Mouse (Mus musculus) layer of hippocampus, adult 9-11 months (tissue): Measurements from ENCODE around the gene Bzw2.
"Not testable (repeated sequence)": the region's sequence is repeated elsewhere in the genome, so short reads cannot be mapped to it uniquely, and the experiment has no call there.

Experiments
- DNase-seq: peaks from one replicate; pipeline ENCODE4 v3.0.0; 2022

Bzw2 gene

DNA sequence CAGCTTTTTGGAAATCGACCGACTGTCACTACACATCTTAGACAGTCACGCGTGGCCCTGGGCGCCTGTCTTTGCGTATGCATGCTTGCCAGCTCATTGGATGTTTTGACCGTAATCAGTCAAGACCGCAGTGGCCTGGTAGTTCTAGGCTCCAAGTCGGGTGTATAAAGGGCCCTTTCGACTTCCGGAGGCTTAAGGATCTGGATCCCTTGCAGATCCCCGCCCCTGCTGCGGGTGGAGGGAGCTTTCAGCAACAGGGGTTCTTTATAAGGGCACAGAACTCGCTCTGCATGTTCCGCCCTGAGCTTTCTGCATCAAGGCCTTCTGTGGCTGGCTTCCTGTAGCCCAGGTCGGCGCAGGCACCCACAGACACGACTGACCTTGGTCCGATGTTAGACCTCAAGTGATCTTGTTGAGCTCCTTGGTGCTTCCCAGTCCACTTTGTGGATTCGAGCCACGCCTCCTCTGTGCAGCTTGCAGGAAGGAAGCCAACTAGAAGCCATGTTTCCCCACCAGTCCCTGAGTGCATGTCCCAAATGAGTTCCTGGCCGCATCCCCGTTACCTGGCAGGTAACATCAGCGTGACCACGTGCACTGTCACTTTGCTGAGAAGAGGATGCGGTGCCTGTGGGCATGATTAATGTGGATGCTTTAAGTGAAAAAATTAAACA, at the start of gene Bzw2:
Bzw2 (minus strand) TSS at position 443 of the 671 bp plus-strand sequence.
- peak; percentile 54 for DNase-seq

- DNase-seq, result peak; percentile 66
These were observed 49.4 kb upstream of the Bzw2 start for GRCm38 (mm10) chr12:36207072-36207799.

DNA sequence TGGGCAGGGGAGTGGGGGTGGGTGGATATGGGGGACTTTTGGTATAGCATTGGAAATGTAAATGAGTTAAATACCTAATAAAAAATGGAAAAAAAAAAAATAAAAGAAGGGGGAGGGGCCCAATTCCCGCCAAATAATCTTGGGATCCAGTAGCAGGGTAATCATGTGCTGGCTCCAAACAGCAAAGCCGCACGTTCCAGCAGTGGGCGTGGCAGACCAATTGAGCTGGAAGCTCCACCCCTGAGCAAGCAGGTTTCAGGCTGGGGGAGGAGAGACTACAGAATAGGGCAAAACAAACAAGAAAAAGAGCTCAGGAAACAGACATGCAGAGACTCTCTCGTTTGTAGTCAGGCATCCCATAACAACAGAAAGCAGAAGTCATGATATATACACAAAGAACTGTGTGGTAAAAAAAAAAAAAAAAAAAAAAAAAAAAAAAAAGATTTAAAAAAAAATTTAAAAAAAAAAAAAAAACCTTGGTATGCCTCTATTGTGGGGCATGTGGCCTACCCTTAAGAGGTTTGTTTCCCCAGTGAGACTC, 47.8 kb upstream of the Bzw2 start:
- not testable (repeated sequence) for DNase-seq

- no peak for DNase-seq
These were observed 37.1 kb upstream of the Bzw2 start for GRCm38 (mm10) chr12:36194976-36195375.

DNA sequence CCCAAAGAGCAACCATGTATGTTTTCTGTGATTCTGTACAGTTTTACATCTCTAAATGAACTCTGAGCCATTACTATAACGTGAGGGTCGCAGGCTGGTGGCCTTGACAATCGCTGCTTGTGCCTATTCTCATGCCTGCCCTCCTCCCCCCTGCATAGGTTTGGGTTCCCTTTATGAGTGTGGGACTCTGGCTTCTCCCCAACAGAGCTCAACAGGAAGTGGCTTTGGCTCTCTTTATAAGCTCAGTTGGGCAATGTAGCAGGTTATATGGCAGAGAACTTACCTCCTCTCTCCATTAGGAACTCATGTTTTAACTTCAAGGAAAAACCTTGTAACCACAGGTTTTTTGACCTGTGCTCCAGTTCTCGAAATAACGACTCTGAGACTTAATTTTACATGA, 32.5 kb upstream of the Bzw2 start:
- DNase-seq, result no peak

- no peak for DNase-seq
These were observed 31.7 kb upstream of the Bzw2 start for GRCm38 (mm10) chr12:36189610-36190009.

DNA sequence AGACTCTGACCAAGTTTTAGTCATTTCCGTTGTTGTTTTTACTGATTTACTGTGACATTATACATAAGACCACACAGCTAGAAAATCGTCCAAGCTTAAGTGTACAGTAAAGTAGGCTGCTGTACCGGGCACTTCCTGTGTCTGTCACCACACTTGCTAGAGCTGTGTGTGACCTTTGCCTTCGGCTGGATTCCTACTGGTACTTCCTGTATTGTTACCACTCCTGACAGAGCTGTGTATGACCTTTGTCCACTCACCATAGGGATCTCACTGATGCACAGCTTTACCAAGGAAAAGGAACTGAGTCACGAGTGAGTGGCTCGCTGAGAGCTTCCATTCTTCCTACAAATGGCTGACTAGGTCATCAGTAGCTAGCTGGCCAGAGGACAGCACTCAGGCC, 29.2 kb upstream of the Bzw2 start:
- no peak for DNase-seq

DNA sequence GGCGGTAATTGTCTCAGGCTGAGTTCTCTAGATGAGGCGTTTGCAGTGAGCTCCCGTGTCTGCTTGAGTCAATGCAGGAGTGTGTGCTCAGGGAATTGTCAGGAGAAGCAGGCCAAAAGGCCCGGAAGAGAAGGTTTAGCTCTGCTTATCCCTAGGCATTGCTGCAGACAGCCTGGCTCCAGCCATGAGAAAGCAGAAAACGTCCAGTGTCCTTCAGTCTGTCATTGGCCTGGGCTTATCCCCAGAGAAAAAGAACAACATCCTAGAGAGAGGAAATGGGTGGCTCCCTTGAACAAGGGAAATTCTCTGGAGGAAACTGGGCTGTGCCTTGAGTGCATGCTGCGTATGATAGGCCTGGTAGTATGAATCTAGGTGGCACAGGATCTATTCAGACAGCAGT, 24.7 kb upstream of the Bzw2 start:
- DNase-seq, result no peak

- DNase-seq, result no peak
These were observed 19.3 kb upstream of the Bzw2 start for GRCm38 (mm10) chr12:36177227-36177626.

GRCm38 (mm10) chr12:36165299-36165698, 7.4 kb upstream of the Bzw2 start:
- no peak for DNase-seq

GRCm38 (mm10) chr12:36164126-36164791, 6.4 kb upstream of the Bzw2 start:
- DNase-seq, result no peak

DNA sequence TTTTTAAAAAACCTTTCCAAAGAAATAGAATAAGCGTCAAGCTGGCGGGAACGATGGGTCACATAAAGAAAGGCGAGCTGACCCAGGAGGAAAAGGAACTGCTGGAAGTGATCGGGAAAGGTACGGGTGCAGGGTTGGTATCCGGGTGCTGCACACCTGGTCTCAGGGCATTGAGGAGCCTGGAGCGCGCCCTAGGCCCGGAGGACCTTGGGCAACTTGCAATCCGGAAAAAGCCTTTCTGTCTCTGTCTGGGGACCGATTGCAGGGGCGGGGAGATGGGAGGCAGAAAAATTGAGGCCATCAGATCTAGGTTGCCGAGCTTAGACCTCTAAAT, 609 bp downstream of the Bzw2 start:
- DNase-seq, result no peak

DNA sequence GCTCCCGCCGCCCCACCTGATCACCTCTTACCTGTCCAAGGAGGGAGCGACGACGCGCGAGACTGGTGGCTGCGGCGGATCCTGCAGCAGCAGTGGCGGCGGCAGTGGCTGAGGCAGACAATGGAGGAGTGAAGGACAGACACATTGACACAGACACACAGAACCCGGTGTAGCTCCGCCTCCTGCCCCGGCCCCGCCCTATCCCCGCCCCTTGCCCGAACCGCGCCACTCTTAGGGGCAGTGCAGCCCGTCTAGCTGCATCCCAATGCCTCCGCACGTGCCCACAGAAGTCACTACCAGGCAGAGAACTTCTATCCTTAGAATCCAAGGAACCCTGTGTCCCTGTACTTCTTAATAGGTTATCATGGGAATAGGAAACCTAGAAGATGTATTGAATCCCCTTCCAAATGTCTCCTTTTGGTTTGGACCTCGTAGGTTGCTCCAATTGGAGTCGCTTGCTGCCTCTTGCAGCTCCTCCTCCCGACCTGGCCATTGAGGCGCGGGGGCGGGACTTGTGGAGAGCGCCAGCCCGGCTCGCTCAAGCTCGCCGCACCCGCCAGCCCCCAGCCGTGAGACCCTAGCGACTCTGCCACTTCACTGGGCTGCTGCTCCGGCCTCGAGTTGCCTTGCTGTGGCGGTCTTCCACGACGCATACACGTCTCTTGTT, 1.1 kb downstream of the Bzw2 start, which contains the start of gene Ankmy2:
Ankmy2 (plus strand) TSS at position 478 of the 667 bp plus-strand sequence.
- DNase-seq, result peak; percentile 94

GRCm38 (mm10) chr12:36156101-36156636, 1.7 kb downstream of the Bzw2 start:
- no peak for DNase-seq

DNA sequence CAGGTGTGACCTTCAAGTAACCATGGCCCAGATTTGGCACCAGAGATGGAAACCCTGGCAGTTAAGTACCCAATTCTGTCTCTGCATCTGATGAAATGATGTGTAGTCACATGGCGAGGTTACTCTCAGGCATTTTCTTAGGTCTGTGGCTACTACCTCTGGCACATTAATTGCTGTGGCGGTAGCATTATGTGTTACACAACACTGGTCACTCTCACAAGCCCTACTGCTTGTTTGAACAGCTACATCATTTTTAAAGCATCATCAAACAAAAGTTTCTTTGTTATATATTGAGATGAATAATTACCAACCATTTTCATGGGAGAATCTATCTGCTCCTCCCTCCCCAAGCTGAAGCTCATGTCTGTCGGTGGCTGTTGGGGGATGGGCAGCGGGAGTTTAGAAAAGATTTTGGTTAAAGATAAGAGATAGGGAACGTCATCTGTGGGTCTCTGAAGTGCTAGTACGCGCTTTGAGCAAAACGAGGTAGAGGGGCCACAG, 2.7 kb downstream of the Bzw2 start:
- peak; percentile 34 for DNase-seq

DNA sequence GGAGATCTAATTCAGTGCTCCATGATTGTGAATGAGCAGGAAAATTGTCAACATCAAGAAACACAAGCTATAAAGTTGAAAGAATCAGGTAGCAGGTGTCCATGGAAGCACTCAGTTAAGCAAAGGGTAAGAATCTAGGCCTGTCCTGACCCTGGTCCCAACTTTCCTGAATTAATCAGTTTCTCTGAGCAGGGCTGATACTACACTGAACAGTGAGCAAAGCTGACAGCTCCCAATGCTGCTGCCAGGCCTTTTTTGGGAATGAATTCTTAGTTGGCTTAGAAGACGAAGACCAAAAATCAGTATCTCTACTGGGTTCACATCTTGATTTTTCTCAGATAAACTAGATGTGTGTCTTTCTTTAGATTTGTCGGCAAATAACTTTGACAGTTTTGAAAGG, 7.1 kb downstream of the Bzw2 start:
- DNase-seq, result no peak

- DNase-seq, result no peak
These were observed 7.6 kb downstream of the Bzw2 start for GRCm38 (mm10) chr12:36150265-36150664.

DNA sequence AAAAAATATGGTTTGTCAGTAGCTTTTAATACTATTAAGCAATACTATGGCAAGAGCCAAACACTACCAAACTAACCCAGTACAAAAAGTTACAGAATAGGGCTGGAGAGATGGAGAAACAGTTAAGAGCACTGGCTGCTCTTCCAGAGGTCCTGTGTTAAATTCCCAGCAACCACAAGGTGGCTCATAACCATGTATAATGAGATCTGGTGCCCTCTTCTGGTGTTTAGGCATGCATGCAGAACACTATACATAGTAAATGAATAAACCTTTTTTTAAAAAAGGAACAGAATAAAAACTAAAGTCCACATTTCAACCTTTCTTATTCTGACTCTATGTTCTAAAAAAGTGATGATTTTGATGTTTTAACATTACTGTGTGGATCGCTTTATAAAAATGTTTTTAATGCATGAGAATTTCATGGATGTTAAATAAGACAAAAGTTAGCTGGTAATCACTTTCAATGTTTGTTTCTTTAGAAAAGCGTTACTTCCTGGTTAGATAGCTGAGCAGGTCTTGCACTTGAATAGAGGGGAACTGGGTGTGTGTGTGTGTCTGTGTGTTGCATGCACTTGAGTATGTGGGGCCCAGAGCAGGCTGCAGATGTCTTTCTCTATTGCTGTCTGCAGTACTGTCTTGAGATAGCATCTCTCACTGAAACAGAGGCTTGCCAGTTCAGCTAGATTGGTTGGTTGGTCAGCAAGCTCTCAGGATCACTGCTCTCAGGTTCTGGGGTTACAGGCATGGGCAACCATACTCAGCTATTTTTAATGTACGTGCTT, 11.5 kb downstream of the Bzw2 start:
- DNase-seq, result no peak

- no peak for DNase-seq
These were observed 17.5 kb downstream of the Bzw2 start for GRCm38 (mm10) chr12:36140401-36140800.

DNA sequence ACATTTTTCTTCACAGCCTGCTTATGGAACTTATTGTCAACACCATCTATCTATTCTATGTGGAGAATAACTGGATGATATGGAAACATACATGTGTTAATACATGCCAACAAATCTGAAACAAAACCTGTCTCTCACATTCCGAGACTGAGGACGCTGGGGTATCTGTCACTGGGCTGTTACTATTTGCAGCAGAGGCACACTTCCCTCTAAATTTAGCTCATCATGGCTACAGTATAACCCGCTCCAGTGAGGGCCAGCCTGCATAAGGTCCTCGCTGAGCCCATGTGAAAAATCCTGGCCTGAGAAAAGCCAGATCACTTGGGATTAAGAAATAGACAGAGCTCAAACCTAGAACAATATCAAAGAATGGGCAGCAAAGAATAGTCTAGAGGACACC, 20.7 kb downstream of the Bzw2 start:
- DNase-seq, result no peak

GRCm38 (mm10) chr12:36136285-36136684, 21.6 kb downstream of the Bzw2 start:
- no peak for DNase-seq

DNA sequence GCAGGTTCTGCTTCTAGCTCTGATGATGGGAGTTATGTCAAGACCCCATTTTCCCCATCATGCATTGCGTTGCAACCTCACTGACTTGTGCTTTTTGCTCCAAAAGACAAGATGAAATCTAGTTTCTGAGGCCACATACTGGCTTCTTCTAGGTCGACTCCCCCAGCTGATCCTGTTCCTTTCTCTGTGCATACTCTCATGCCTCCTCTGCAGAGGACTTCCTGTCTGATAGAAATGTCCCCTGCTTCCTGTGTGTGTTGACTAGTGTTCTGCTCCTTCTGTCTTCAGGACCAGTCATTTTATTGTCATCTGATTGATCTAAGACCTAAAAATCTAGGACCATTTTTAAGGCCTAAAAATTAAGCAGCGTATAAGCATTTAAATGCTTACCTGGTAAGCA, 22.5 kb downstream of the Bzw2 start:
- DNase-seq, result no peak
